10 mouse cellular contexts compared by ENCODE assay signal in genomic region chr7:99563224-99563623, GRCm38 (mm10). TPM values are rescaled to one million over a fixed set of nuclear protein-coding genes. Genes with fewer than 3 reads are reported as not detected.
DNase-seq lines count a peak whose midpoint lies in the region; ATAC-seq and TF ChIP-seq lines count a peak whose summit lies in the region.
"Had no signal": no experiment of that assay in that cellular context is flagged by ENCODE, and none has a peak within 500 bp of the region (broad histone marks: within the 10 kb centered on the region; RNA-seq: fewer than 3 reads in every experiment).

No protein-coding gene starts in this region.

- no peak for DNase-seq in forebrain, postnatal 0 days
- no peak for DNase-seq in forebrain, embryonic 14.5 days (ENCODE audit: low spot score)
- no peak for DNase-seq in liver, adult 2 months (ENCODE audit: extremely low read depth, low read depth, low spot score)
- no peak for DNase-seq in liver, embryonic 11.5 days (ENCODE audit: low spot score)
- peak; percentile 56 to 62 for DNase-seq in cerebellum, postnatal 36 days
- DNase-seq in spleen, postnatal 14 days (ENCODE audit: low spot score in 2 of 2) = no peak
- no peak for DNase-seq in ovary, postnatal 14 days (ENCODE audit: low spot score)
- DNase-seq: B cell, adult 2 months had no signal

- no peak overlapping the region for H3K4me2 ChIP-seq in forebrain, postnatal 0 days (ENCODE audit: low read depth)
- no peak overlapping the region for H3K4me2 ChIP-seq in forebrain, embryonic 14.5 days (ENCODE audit: low read length)
- H3K4me2 ChIP-seq in liver, embryonic 11.5 days = no peak overlapping the region

- H3K27me3 ChIP-seq in forebrain, postnatal 0 days (ENCODE audit: insufficient read depth, low read length) = no peaks in the 10 kb centered on the region
- no peaks in the 10 kb centered on the region for H3K27me3 ChIP-seq in forebrain, embryonic 14.5 days (replicated peaks; ENCODE audit: control insufficient read depth, insufficient read depth, low read length)
- no peaks in the 10 kb centered on the region for H3K27me3 ChIP-seq in liver, adult 2 months (ENCODE audit: control insufficient read depth, insufficient read depth, low read length)
- no peaks in the 10 kb centered on the region for H3K27me3 ChIP-seq in liver, embryonic 11.5 days (replicated peaks; ENCODE audit: control insufficient read depth, insufficient read depth, low read length)
- no peaks in the 10 kb centered on the region for H3K27me3 ChIP-seq in ES-Bruce4 (ENCODE audit: control insufficient read depth, insufficient read depth, low read length, poor library complexity, severe bottlenecking)
- H3K27me3 ChIP-seq: intestine, embryonic 15.5 days had no signal

- no peak for TF ChIP-seq POLR2A in liver, adult 2 months (IDR thresholded peaks at IDR 0.05; ENCODE audit: extremely low read depth, insufficient read depth, low read length)
- TF ChIP-seq POLR2A in ES-Bruce4 (IDR thresholded peaks at IDR 0.05; ENCODE audit: insufficient read depth, low read length) = no peak

- 49% methylated on average over 7 of the region's 7 CpGs for WGBS in forebrain, postnatal 0 days
- 51% methylated on average over 7 of the region's 7 CpGs for WGBS in forebrain, embryonic 14.5 days
- WGBS in liver, adult 2 months = 73% methylated on average over 7 of the region's 7 CpGs
- WGBS in liver, embryonic 11.5 days = 71% methylated on average over 7 of the region's 7 CpGs

- H3K9ac ChIP-seq in forebrain, postnatal 0 days = no peak overlapping the region
- no peak overlapping the region for H3K9ac ChIP-seq in forebrain, embryonic 14.5 days (ENCODE audit: low read length)
- H3K9ac ChIP-seq in liver, adult 2 months (ENCODE audit: low read depth, low read length) = no peak overlapping the region
- no peak overlapping the region for H3K9ac ChIP-seq in liver, embryonic 11.5 days (ENCODE audit: low read depth, low read length)
- no peak overlapping the region for H3K9ac ChIP-seq in ES-Bruce4 (ENCODE audit: low read depth, poor library complexity, severe bottlenecking)
- H3K9ac ChIP-seq: intestine, embryonic 15.5 days had no signal

- H3K27ac ChIP-seq in forebrain, postnatal 0 days (ENCODE audit: low read depth, low read length) = no peak overlapping the region
- H3K27ac ChIP-seq in forebrain, embryonic 14.5 days (ENCODE audit: low read depth, low read length) = no peak overlapping the region
- no peak overlapping the region for H3K27ac ChIP-seq in liver, adult 2 months (replicated peaks; ENCODE audit: insufficient read depth, low read depth, low read length)
- H3K27ac ChIP-seq in liver, embryonic 11.5 days (ENCODE audit: low read depth, low read length) = no peak overlapping the region
- H3K27ac ChIP-seq in ES-Bruce4 (ENCODE audit: insufficient read depth, low read length) = no peak overlapping the region

- no peaks in the 10 kb centered on the region for H3K79me2 ChIP-seq in liver, adult 2 months (ENCODE audit: control insufficient read depth, insufficient read depth, low read length)

- 0 out of 2 replicates have a peak, but pooled peaks have one; percentile 17 for TF ChIP-seq CTCF in forebrain, postnatal 0 days (IDR thresholded peaks at IDR 0.05; ENCODE audit: low read depth)
- peak; percentile 25; the same call in 1 of the 2 replicates for TF ChIP-seq CTCF in liver, adult 2 months (IDR thresholded peaks at IDR 0.05; ENCODE audit: low read depth, low read length)
- TF ChIP-seq CTCF in ES-Bruce4 (IDR thresholded peaks at IDR 0.05; ENCODE audit: low read depth, low read length) = peak; percentile 37

- H3K9me3 ChIP-seq in forebrain, postnatal 0 days (ENCODE audit: low read length) = no peaks in the 10 kb centered on the region
- no peaks in the 10 kb centered on the region for H3K9me3 ChIP-seq in forebrain, embryonic 14.5 days (replicated peaks; ENCODE audit: control insufficient read depth, low read length)
- H3K9me3 ChIP-seq in liver, embryonic 11.5 days (ENCODE audit: control insufficient read depth, low read length) = no peaks in the 10 kb centered on the region
- H3K9me3 ChIP-seq in ES-Bruce4 (replicated peaks; ENCODE audit: control insufficient read depth, insufficient read depth, low read length, poor library complexity, severe bottlenecking) = no peaks in the 10 kb centered on the region
- H3K9me3 ChIP-seq: intestine, embryonic 15.5 days had no signal

- H3K4me1 ChIP-seq in forebrain, postnatal 0 days (ENCODE audit: insufficient read depth) = peaks cover 22% of the 10 kb centered on the region; the same call in 1 of the 2 replicates
- peaks cover 22% of the 10 kb centered on the region for H3K4me1 ChIP-seq in forebrain, embryonic 14.5 days (ENCODE audit: control insufficient read depth, insufficient read depth, low read length)
- H3K4me1 ChIP-seq in liver, adult 2 months (ENCODE audit: control insufficient read depth, insufficient read depth, low read length) = peaks cover 2% of the 10 kb centered on the region
- peaks cover 43% of the 10 kb centered on the region for H3K4me1 ChIP-seq in liver, embryonic 11.5 days (replicated peaks; ENCODE audit: control insufficient read depth, insufficient read depth, low read length)
- peaks cover 4% of the 10 kb centered on the region for H3K4me1 ChIP-seq in ES-Bruce4 (ENCODE audit: control insufficient read depth, insufficient read depth, low read length)

- H3K36me3 ChIP-seq in forebrain, postnatal 0 days (ENCODE audit: insufficient read depth) = no peaks in the 10 kb centered on the region
- no peaks in the 10 kb centered on the region for H3K36me3 ChIP-seq in forebrain, embryonic 14.5 days (ENCODE audit: control insufficient read depth, insufficient read depth, low read length)
- H3K36me3 ChIP-seq in liver, adult 2 months (ENCODE audit: control insufficient read depth, insufficient read depth, low read length) = no peaks in the 10 kb centered on the region
- H3K36me3 ChIP-seq in liver, embryonic 11.5 days (ENCODE audit: control insufficient read depth, insufficient read depth, low read length) = no peaks in the 10 kb centered on the region
- H3K36me3 ChIP-seq in ES-Bruce4 (ENCODE audit: control insufficient read depth, insufficient read depth, low read length, poor library complexity, severe bottlenecking) = no peaks in the 10 kb centered on the region
- H3K36me3 ChIP-seq: intestine, embryonic 15.5 days had no signal

- ATAC-seq in forebrain, postnatal 0 days = no peak
- no peak for ATAC-seq in forebrain, embryonic 14.5 days
- no peak for ATAC-seq in liver, embryonic 11.5 days (replicated peaks; ENCODE audit: low FRiP score)
- ATAC-seq: intestine, embryonic 15.5 days had no signal

- H3K4me3 ChIP-seq in forebrain, postnatal 0 days (ENCODE audit: low read depth, low read length) = no peak overlapping the region
- no peak overlapping the region for H3K4me3 ChIP-seq in forebrain, embryonic 14.5 days (ENCODE audit: low read depth, low read length)
- no peak overlapping the region for H3K4me3 ChIP-seq in liver, adult 2 months (ENCODE audit: insufficient read depth, low read depth, low read length)
- H3K4me3 ChIP-seq in liver, embryonic 11.5 days (ENCODE audit: low read depth, low read length) = no peak overlapping the region
- H3K4me3 ChIP-seq in ES-Bruce4 (ENCODE audit: low read depth, low read length) = no peak overlapping the region
- H3K4me3 ChIP-seq: intestine, embryonic 15.5 days had no signal

- no peak for TF ChIP-seq EP300 in ES-Bruce4 (IDR thresholded peaks at IDR 0.05; ENCODE audit: insufficient read depth, low read depth, low read length)

RNA-seq across cellular contexts. Expression of gene Arrb1, which starts 28.0 kb away (rescaled TPM):
- 88.0 and 102 TPM in 2 replicates for total RNA-seq in forebrain, postnatal 0 days (2014; rRNA removed)
- 10.3 and 13.0 TPM in 2 replicates for polyA plus RNA-seq in forebrain, postnatal 0 days (2015; fragmentation: Nextera tagmentation; extraction: Ambion mirVana)
- polyA plus RNA-seq in forebrain, embryonic 14.5 days (2014; fragmentation: Nextera tagmentation; extraction: Ambion mirVana) = 6.0 and 6.5 TPM in 2 replicates
- total RNA-seq in liver, adult 2 months (2014; rRNA removed) = 6.5 and 9.5 TPM in 2 replicates
- 5.3 and 6.2 TPM in 2 replicates for polyA plus RNA-seq in liver, adult 2 months (2012; rRNA removed)
- polyA plus RNA-seq in liver, embryonic 11.5 days (2014; fragmentation: Nextera tagmentation; extraction: Ambion mirVana) = 27.9 and 28.9 TPM in 2 replicates
- 28.9 and 31.7 TPM in 2 replicates for polyA plus RNA-seq in ES-Bruce4 (2011; ENCODE audit: insufficient read depth, insufficient read length, low read depth, missing spikeins)

Comparison
In these comparisons a context has a peak if more than half of its experiments do, and no peak if none do; other contexts are left out.
1. DNase-seq: peak in cerebellum, postnatal 36 days (2 of 2); none in forebrain, postnatal 0 days (single experiment), forebrain, embryonic 14.5 days (single experiment), liver, adult 2 months (single experiment), liver, embryonic 11.5 days (single experiment), spleen, postnatal 14 days (0 of 2) and ovary, postnatal 14 days (single experiment).
2. Peak in every context shown above with its lines, with median percentiles within 50 percentile points of each other: CTCF ChIP-seq.